Mouse (Mus musculus) monocyte, adult 2 months (primary cell): ENCODE data around the gene Erp27.

Experiments
- DNase-seq, 2 experiments: peaks; one replicate each; pipeline ENCODE4 v3.0.0; 2022; ENCODE audit warnings: low spot score in 2 of 2, low read depth in 1 of 2

Gene Erp27

DNA sequence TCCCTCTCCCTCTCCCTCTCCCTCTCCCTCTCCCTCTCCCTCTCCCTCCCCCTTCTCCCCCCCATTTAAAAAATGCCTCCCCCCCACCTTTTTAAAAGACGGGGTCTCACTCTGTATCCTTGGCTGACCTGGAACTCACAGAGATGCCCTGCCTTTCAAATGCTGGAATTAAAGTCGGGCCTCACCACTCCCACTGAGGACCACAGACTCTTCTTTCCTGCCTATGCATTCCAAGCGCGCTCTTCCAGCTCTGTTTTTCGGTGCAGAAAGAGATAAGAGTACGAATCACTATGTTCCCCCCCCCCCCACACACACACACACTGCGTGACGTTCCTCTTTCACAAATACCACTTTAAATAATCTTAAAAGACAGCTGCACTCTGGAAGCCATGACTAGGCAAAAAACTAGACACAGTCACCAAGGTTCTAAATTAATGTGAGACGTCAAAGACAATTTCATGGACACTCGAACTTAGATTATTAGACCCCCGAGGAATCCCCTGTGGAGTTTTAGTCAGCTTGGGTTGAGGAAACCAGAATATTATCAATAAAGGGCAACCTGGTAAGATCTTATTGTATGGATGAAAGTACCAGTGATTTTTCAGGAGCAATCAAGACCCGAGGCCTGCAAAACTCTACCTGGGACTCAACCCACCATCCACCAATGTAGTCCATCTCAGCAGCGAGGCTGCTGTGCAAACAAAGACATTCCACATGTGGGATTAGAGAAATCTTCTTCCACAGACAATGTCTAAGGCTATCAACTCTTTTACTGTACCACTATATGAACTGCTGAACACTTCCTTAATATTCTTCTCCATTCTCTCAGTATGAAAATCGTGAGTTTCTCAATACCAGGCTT is 17.6 kb upstream of the Erp27 start:
- DNase-seq: no peak

DNA sequence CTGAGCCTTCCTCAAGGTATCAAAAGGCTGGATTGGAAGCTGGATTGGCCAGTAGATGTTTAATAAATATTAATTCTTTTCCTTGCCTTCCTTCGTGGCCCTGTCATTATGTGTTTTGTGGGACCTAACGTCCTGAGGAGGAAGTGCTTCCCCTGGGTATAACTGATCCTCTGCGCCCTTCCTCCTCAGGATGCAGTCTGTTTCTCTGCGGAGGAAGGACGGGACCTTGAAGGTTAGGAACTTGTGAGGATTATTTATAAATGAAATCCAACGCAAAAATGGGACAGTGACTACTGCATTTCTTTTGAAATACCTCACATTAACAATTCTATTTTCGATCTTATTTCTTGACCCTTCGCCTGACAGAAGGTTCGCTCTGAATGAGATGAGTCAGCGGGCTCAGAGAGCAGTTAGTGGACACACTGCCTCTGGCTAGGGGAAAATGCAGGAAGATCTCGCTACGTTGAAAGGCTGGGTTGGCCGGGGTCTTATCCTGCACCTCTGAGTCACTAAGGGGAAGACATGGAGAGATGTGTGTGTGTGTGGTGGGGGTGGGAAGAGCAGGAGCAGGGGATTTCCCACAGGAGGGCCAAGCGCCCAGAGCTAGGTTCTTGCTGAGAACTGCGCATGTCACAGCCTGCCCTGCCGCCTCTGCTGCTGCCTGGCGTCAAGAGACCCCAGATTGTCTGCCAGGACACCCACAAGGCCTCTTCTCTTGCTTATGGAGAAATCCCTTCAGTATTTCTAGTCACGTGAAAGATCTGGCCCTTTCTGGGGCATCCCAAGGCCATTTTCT is 16.5 kb upstream of the Erp27 start:
- peak in 1 of 2 experiments; percentile 44 for DNase-seq

DNA sequence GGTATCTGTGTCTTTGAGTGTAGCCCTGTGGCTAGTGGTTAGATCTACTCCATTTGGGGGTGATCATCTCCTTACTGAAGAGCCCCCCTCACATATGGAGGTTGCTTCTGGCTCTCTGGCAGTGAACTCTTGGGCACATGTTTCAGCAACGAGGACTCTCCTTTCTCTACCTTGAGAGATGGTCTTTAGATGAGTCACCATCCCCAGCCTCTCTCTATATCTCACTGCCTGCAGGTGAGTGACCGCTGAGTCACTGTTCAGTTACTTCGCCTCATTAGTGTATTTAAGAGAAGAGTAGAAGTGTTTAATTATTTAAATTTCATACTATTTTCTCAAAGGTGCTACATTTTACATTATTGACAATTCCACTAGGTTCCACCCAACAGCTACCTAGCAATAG is 15.1 kb upstream of the Erp27 start:
- DNase-seq: no peak

DNA sequence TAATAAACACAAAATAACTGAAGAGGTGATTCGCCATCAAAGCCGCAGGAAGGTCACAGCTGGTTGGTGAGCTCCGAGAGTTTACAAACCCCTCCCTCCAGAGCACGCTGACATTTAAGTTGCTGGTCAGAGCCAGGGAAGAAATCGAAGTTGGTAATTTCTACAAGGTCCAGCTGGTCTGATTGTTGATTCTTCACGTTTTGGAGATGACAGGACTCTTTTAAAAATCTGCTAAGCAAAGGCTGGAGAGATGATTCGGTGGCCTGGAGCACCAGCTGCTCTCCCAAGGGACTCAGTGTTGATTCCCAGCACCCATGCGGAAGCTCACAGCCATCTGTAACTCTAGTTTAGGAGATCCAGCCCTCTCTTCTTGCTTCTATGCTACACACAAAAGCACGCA is 14.4 kb upstream of the Erp27 start:
- DNase-seq: no peak

GRCm38 (mm10) chr6:136935233-136935632 is 13.3 kb upstream of the Erp27 start:
- no peak for DNase-seq

- DNase-seq: no peak
Observed at GRCm38 (mm10) chr6:136934068-136934467, 12.1 kb upstream of the Erp27 start.

- no peak for DNase-seq
Observed at GRCm38 (mm10) chr6:136931246-136931645, 9.3 kb upstream of the Erp27 start.

DNA sequence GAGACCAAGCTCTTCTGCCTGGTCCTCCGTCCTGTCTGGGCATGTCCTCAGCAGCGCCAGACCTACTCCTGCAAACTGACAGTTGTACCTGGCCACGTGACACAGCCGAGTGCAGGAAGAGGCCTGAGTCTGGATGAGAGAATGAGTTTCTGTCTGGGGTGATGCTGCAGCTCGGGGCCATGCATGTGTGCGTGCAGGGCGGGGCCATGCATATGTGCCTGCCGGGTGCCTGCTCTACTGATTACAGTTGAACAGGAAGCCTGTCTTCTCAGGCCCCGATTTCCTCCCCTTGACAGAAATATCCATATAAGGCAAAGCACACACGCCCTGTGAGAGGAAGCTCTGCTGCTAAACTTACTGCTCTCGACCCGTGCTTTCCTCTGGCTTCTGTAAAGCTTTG is 8.7 kb upstream of the Erp27 start:
- DNase-seq: no peak

- no peak for DNase-seq
Observed at GRCm38 (mm10) chr6:136927626-136928025, 5.6 kb upstream of the Erp27 start.

- DNase-seq: no peak
Observed at GRCm38 (mm10) chr6:136925049-136925448, 3.1 kb upstream of the Erp27 start.

DNA sequence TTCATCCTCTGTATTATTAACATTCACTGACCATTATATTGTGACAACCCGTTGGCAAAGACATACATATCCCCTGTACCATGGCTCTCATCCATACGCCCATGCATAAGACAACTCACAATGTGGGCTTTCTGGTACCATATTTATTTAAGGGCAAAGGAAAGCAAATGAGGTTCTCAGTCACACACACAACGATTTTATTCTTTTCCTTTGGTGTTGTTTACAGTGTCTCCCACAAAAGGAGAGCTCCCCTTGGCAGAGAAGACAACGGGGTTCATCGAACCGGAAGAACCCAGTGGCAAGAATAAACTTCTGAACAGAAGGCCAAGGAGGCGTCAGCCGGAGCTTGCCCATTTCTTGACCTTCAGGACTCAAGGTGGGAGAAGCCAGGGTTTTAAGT is 1.6 kb upstream of the Erp27 start, which contains the start of gene Pde6h:
Pde6h (plus strand) TSS at position 301 of the 400 bp plus-strand sequence.
- DNase-seq: no peak

DNA sequence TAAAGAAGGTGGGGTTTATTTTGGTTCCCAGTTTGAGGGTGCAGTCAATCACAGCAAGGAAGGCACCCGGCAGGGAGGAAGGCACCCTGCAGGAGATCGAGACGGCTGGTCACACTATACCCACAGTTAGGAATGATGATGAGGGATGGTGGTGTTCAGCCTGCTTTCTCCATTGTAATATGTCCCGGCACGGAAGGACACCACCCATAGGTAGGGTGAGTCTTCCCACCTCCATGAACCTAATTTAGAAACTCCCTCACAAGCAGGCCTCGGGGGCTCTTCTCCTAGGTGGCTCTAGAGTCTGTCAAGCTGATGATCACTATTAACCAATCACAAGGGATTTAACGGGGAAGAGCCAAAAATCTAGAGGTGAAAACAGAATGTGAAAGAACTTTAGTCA is 891 bp upstream of the Erp27 start:
- no peak for DNase-seq

- DNase-seq: no peak
Observed at GRCm38 (mm10) chr6:136921601-136922000, 379 bp downstream of the Erp27 start.

DNA sequence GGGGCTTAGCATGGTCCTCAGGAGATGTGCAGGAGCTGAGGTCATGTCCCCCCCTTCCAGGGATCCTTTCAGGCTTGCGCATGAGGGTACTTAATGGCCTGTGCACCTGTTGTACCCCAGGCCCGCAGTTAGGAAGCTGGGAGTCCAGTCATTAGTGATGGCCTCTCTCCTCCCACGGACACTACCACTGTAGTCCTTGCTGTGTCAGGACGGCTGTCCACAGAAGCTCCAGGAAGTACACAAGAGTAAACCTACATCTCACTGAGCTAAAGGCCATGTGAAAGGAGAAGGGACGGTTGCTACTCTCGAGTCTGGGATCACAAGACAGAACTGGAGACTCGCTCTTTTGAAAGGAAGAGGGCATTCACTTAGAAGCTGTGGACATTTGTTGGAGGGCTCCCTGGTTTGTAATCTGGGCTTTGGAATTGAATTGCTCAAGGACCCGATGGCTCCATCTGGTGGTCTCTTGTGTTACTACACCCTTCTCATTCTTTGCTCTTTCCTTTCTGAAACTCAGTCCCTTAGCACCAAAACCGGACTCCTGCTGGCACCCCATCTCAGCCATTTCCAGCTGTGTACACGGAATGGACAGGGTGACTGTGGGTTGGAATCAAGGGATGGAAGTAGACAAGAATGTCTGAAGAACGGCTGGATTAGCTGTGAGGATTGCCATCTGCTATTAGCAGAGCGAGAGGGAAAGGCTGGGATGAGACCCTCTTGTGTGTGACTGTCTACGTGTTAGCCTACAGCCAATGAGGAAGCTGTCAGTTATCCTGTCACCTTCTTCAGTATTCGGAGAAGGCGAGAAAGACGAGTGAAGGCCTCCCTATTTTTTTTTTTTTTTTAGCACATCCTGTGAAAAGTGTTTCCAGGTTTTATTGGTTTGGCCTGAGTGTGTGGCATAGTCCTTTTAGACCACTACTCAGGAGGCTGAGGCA is 1.4 kb downstream of the Erp27 start:
- peak in 1 of 2 experiments; percentile 41 for DNase-seq

DNA sequence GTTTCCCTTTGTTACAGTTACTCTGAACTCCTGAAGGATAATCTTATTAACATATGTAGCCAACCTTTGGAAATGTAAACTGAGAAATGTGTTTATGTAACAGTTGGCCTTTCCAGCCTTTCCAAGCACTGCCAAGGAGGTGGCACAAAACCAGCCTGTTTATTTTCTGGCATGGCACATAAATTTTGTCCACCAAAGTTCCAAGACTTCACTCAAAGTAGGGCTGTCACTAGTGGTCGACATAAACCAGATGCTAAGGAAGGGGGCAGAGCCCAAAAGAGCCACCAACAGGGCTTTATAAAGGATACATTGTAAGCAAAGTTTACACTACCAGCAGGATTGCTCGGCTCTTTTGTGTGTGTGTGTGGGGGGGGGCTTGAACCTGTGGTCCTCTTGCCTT is 4.1 kb downstream of the Erp27 start:
- no peak for DNase-seq

DNA sequence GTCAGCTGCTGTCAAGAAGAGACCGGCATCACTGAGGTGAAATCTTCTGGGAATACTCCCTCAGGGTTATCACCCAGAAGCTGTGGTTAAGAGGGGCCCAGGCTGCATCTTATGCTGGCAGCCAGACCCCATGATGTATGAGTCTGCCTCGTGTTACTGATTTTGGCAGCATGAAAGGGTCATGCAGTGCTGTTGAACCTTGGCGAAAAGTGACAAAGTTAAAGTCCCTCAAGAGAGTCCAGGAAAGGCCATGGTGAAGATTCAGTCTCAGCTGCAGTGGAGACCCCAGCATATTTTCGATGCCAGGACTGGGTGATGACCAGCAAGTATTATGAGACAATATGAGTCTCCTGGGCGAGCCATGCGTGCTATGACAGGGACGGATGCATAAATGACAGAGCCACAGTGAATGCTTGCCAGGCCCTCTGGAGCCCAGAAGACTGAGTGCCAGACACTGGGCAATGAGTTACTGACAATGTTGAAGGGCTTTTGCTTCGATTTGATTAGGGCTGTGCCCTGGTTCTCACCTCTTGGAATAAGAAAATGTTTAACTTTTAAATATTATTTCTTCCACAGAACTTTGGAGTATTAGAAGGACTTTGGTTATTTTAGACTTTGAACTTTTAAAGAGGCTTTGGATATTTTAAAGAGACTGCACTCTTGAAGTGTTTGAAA is 6.1 kb downstream of the Erp27 start:
- no peak for DNase-seq

DNA sequence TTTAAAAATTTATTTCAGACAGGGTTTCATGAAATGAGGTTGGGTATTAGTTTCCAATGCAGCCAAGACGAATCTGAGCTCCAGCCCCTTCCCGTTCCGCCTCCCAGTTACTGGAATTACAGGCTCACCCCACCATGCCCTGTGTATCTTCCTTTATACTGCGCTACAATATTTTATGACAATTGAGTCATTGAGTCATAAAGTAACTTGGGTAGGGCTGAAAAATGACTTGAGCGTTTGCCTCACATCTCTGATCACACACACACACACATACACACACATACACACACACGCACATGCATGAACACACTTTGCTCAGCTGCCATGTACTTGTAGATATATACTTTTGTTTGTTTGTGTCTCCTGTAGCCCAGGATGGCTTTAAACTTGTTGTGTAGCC is 7.7 kb downstream of the Erp27 start:
- DNase-seq: no peak

DNA sequence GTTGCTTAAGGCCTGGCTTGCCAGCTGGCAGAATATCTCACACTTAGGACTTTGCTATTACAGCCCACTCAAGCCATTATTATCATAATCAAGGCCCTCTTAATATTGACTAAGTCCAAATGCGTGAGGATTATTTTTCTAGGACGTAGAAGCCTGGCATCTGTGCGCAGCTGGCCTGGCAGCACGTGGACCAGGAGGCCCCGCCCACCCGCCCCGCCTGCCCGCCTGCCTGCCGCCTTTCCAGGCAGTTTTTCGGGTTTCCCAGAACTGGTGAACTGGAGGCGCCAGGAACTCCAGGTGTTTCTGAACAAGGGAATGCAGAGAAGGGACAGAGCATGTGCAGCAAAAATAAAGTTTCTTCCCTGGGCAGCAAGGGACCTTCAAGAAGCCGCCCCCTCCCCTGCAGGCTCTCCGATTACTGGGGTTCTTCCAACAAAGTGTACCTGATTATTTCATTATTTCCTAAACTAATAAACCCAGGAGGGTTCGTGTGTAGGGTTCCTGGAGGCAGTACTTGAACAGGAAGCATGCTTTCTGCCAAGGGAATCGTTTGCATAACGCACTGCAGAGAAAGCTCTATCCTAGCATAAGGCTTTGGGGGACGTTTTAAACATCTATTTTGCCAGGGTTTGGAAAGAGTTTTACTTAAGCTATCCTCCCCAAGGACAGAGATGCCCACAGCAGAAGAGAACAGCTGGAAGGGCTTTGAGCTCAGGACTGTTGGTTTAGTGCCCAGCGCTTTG is 8.4 kb downstream of the Erp27 start:
- no peak for DNase-seq

DNA sequence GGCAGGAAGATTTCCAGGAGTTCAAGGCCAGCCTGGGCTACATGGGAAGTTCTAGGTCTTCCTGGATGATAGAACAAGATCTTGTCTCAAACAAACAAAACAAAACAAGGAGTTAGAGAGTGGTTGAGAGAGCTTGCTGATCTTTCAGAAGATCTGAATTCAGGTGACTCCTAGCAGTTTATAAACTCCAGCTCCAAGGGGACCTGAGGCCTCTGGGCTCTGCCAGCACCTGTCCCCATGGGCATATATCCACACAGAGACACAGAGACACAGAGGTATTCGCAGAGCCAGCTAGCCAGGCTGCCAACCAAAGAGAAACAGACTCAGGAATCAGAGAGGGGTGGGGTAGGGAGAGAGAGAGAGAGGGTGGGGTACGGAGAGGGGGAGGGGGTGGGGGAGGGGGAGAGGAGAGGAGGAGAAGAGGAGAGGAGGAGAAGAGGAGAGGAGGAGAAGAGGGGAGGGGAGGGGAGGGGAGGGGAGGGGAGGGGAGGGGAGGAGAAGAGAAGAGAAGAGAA is 9.2 kb downstream of the Erp27 start:
- DNase-seq: no peak
